Mouse (Mus musculus) heart, embryonic 16.5 days (tissue): ENCODE measurements around the gene Lrrn2. TPM values are rescaled to one million over a fixed set of nuclear protein-coding genes. Genes with fewer than 3 reads are reported as not detected.

ENCODE experiments used
- ATAC-seq: fragments of 200-750 bp; cut with Nextera tagmentation; replicated peaks from 2 replicates; pipeline ENCODE4 v1.8.0; 2017; ENCODE audit warnings: moderate number of reproducible peaks; ENCODE audit not compliant: insufficient read depth, low FRiP score; ENCODE audit errors: extremely low read depth
- H3K27ac ChIP-seq: fragments of 300-500 bp; sonication (generic); 2 replicates; pipeline ENCODE4 v1.5.1; 2014; ENCODE audit warnings: mild to moderate bottlenecking, low read length, control low read depth, moderate library complexity
- H3K27me3 ChIP-seq: fragments of 300-500 bp; sonication (generic); 2 replicates; pipeline ENCODE4 v1.6.1; 2014; ENCODE audit warnings: low read length, mixed read lengths; ENCODE audit not compliant: control insufficient read depth, insufficient read depth
- H3K36me3 ChIP-seq: fragments of 300-500 bp; sonication (generic); 2 replicates; pipeline ENCODE4 v1.6.1; 2014; ENCODE audit not compliant: control insufficient read depth, insufficient read depth
- H3K4me1 ChIP-seq: fragments of 300-500 bp; sonication (generic); 2 replicates; pipeline ENCODE4 v1.6.1; 2014; ENCODE audit warnings: low read length, mixed read lengths; ENCODE audit not compliant: control insufficient read depth, insufficient read depth
- H3K4me2 ChIP-seq: fragments of 300-500 bp; sonication (generic); 2 replicates; pipeline ENCODE4 v1.6.1; 2014; ENCODE audit warnings: low read depth, mild to moderate bottlenecking, control low read depth, low read length
- H3K4me3 ChIP-seq: fragments of 300-500 bp; sonication (generic); 2 replicates; pipeline ENCODE4 v1.5.1; 2014; ENCODE audit warnings: mild to moderate bottlenecking, control low read depth, low read length
- H3K9ac ChIP-seq: fragments of 300-500 bp; sonication (generic); 2 replicates; pipeline ENCODE4 v1.6.1; 2014; ENCODE audit warnings: low read length, control low read depth
- H3K9me3 ChIP-seq: fragments of 300-500 bp; sonication (generic); replicated peaks from 2 replicates; pipeline ENCODE4 v1.6.1; 2016; ENCODE audit warnings: low read length; ENCODE audit not compliant: control insufficient read depth
- WGBS: fragments of 180-500 bp; shearing (Covaris S2); extraction: QIAGEN DNeasy Blood & Tissue Kit; methylation state at CpG from one replicate; pipeline ENCODE4 v1.1.7; 2014; 5-methylcytosine and 5-hydroxymethylcytosine counted together
- polyA plus RNA-seq: library from polyadenylated mRNA; unstranded; fragments of >200 nt; fragmentation: Nextera tagmentation; extraction: Ambion mirVana; gene quantifications from 2 replicates; pipeline ENCODE4 v1.2.1, GENCODE M21; 2015

Gene Lrrn2
- polyA plus RNA-seq = 8.4 and 9.3 TPM in 2 replicates

- ATAC-seq = peak; percentile 49
- Histone ChIP-seq H3K4me1 (peaks cover 18% of the 10 kb centered on the region), H3K27me3 (peaks cover 30% of the 10 kb centered on the region), H3K4me3 (peak within 1 kb of the TSS; percentile 73), H3K4me2 (peak within 1 kb of the TSS; percentile 90), H3K9me3 (no peaks in the 10 kb centered on the region), H3K36me3 (no peaks in the 10 kb centered on the region), H3K9ac (peak within 1 kb of the TSS; percentile 81), H3K27ac (peak within 1 kb of the TSS; percentile 58)
- under 1% methylated on average over 71 of the region's 80 CpGs for WGBS
These were observed at the start of gene Lrrn2 for GRCm38 (mm10) chr1:132880161-132881005. Gene Lrrn2 (plus strand): TSS chr1:132880273.

DNA sequence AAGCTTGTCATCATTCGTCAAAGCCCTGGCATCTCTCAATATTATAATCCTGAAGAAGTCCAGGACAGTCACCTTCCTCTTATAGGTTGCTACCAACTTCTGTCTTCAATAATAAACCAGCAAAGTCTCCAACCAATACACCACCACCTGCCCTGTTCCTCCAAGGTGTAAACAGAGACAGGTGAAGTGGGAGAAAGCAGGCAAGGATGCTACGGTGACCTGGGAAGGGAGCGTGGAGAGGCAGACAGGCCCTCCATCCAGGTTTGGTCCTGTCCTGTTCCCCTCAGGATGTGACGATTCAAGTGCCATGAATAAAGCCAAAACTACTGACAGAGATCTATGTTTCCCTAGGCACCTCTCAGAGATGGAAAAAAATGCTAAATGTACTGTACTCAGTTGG is 48.1 kb upstream of the Lrrn2 start:
- Histone ChIP-seq H3K36me3 (no peaks in the 10 kb centered on the region), H3K4me2 (no peak overlapping the region), H3K27me3 (no peaks in the 10 kb centered on the region), H3K27ac (no peak overlapping the region), H3K9me3 (no peaks in the 10 kb centered on the region), H3K4me1 (no peaks in the 10 kb centered on the region), H3K4me3 (no peak overlapping the region), H3K9ac (no peak overlapping the region)
- ATAC-seq = no peak
- 86% methylated on average over 4 of the region's 4 CpGs for WGBS

GRCm38 (mm10) chr1:132834037-132834436 is 46.0 kb upstream of the Lrrn2 start:
- H3K4me2 ChIP-seq = no peak overlapping the region
- H3K4me3 ChIP-seq = no peak overlapping the region
- H3K27me3 ChIP-seq = no peaks in the 10 kb centered on the region
- no peak overlapping the region for H3K27ac ChIP-seq
- no peak for ATAC-seq
- no peaks in the 10 kb centered on the region for H3K36me3 ChIP-seq
- no peaks in the 10 kb centered on the region for H3K9me3 ChIP-seq
- H3K9ac ChIP-seq = no peak overlapping the region
- H3K4me1 ChIP-seq = no peaks in the 10 kb centered on the region
- 48% methylated on average over 8 of the region's 8 CpGs for WGBS

GRCm38 (mm10) chr1:132836895-132837294 is 43.2 kb upstream of the Lrrn2 start:
- WGBS = 62% methylated on average over 8 of the region's 8 CpGs
- Histone ChIP-seq H3K36me3 (no peaks in the 10 kb centered on the region), H3K9ac (no peak overlapping the region), H3K27ac (no peak overlapping the region), H3K4me3 (no peak overlapping the region), H3K9me3 (no peaks in the 10 kb centered on the region), H3K27me3 (no peaks in the 10 kb centered on the region), H3K4me2 (no peak overlapping the region), H3K4me1 (no peaks in the 10 kb centered on the region)
- no peak for ATAC-seq

DNA sequence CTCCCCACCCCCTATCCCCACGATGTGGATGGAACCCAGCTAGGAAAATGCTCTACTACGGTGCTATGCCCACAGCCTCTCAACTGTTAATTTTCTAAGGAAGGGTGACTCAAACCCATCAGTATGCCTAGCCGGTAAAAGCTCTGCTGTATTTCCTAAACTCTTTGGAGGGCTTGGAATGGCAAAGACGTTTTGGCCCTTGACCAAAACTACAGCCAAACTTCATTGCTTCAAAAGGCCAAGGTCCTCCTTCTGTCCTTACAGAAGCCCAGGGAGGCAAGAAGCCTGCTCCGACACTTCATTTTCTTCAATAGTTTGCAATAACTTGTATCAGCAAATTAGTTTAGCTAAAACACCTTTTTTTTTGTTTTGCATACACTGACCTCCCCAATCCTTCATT is 42.4 kb upstream of the Lrrn2 start:
- 68% methylated on average over 5 of the region's 5 CpGs for WGBS
- no peaks in the 10 kb centered on the region for H3K4me1 ChIP-seq
- H3K27ac ChIP-seq = no peak overlapping the region
- H3K36me3 ChIP-seq = no peaks in the 10 kb centered on the region
- H3K9ac ChIP-seq = no peak overlapping the region
- H3K4me3 ChIP-seq = no peak overlapping the region
- no peak overlapping the region for H3K4me2 ChIP-seq
- no peaks in the 10 kb centered on the region for H3K27me3 ChIP-seq
- H3K9me3 ChIP-seq = no peaks in the 10 kb centered on the region
- ATAC-seq = no peak

GRCm38 (mm10) chr1:132838371-132838770 is 41.7 kb upstream of the Lrrn2 start:
- Histone ChIP-seq H3K9ac (no peak overlapping the region), H3K27ac (no peak overlapping the region), H3K4me1 (no peaks in the 10 kb centered on the region), H3K4me3 (no peak overlapping the region), H3K9me3 (no peaks in the 10 kb centered on the region), H3K36me3 (no peaks in the 10 kb centered on the region), H3K4me2 (no peak overlapping the region), H3K27me3 (no peaks in the 10 kb centered on the region)
- 84% methylated on average over 1 of the region's 1 CpGs for WGBS
- no peak for ATAC-seq

GRCm38 (mm10) chr1:132843612-132844011 is 36.5 kb upstream of the Lrrn2 start:
- Histone ChIP-seq H3K27me3 (no peaks in the 10 kb centered on the region), H3K27ac (no peak overlapping the region)
- 77% methylated on average over 10 of the region's 10 CpGs for WGBS

GRCm38 (mm10) chr1:132844088-132844804 is 35.8 kb upstream of the Lrrn2 start:
- Histone ChIP-seq H3K9ac (no peak overlapping the region), H3K4me2 (peak overlapping the region; percentile 6; the same call in 1 of the 2 replicates), H3K27me3 (no peaks in the 10 kb centered on the region), H3K4me1 (peaks cover 9% of the 10 kb centered on the region; the same call in 1 of the 2 replicates), H3K4me3 (no peak overlapping the region), H3K9me3 (peaks cover 5% of the 10 kb centered on the region), H3K36me3 (no peaks in the 10 kb centered on the region), H3K27ac (no peak overlapping the region)
- peak; percentile 91 for ATAC-seq
- WGBS = 58% methylated on average over 20 of the region's 20 CpGs

More at GRCm38 (mm10) chr1:132843612-132844011, 36.5 kb upstream of the Lrrn2 start:
- ATAC-seq = no peak
- Histone ChIP-seq H3K36me3 (no peaks in the 10 kb centered on the region), H3K9ac (no peak overlapping the region), H3K4me1 (peaks cover 9% of the 10 kb centered on the region; the same call in 1 of the 2 replicates), H3K4me2 (no peak overlapping the region), H3K9me3 (peaks cover 4% of the 10 kb centered on the region; the same call in 1 of the 2 replicates), H3K4me3 (no peak overlapping the region)

DNA sequence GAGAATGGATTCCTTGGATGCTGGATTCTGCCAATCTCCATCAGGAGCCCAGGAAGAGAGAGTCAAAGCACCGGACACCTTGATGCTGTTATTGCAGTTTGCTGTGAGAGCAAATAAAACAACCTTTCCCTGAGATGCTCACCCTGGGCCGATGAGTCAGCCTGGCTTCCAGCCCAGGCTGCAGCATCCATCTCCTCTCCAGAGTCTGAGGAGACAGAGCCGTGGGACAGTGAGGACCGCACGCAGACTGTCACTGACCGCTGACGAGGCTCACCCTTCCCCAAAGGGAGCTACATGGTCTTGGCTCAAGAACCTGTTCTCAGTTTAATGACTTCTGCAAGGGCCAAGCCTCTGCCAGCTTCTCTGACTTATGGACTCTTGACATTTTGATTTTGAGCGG is 34.3 kb upstream of the Lrrn2 start:
- no peaks in the 10 kb centered on the region for H3K36me3 ChIP-seq
- H3K27ac ChIP-seq = no peak overlapping the region
- ATAC-seq = no peak
- peaks cover 8% of the 10 kb centered on the region for H3K9me3 ChIP-seq
- H3K9ac ChIP-seq = no peak overlapping the region
- WGBS = 66% methylated on average over 8 of the region's 8 CpGs
- H3K27me3 ChIP-seq = no peaks in the 10 kb centered on the region
- H3K4me1 ChIP-seq = peaks cover 9% of the 10 kb centered on the region; the same call in 1 of the 2 replicates
- no peak overlapping the region for H3K4me3 ChIP-seq
- no peak overlapping the region for H3K4me2 ChIP-seq
